Mouse (Mus musculus) layer of hippocampus, adult 9-10 months (tissue): ENCODE results near the gene Aldh3b2.
A peak's percentile ranks its signal among the peaks of the same experiment; 100 is the strongest.

Source experiments
- DNase-seq: peaks from one replicate; pipeline ENCODE4 v3.0.0; 2022; ENCODE audit warnings: low spot score

The Aldh3b2 gene

GRCm38 (mm10) chr19:3988066-3988465 lies 15.9 kb downstream of the Aldh3b2 start:
- no peak for DNase-seq

- no peak for DNase-seq
These were observed 16.6 kb downstream of the Aldh3b2 start for GRCm38 (mm10) chr19:3988750-3989149.

GRCm38 (mm10) chr19:3990804-3991203 lies 18.7 kb downstream of the Aldh3b2 start:
- no peak for DNase-seq

GRCm38 (mm10) chr19:3991562-3991961 lies 19.4 kb downstream of the Aldh3b2 start:
- no peak for DNase-seq

GRCm38 (mm10) chr19:3991966-3992365 lies 19.8 kb downstream of the Aldh3b2 start:
- DNase-seq, result no peak

GRCm38 (mm10) chr19:3992416-3992815 lies 20.3 kb downstream of the Aldh3b2 start, which contains the start of gene Tbx10:
Gene Tbx10, plus strand, starts transcription at chr19:3992752.
- DNase-seq, result no peak

- no peak for DNase-seq
These were observed 22.8 kb downstream of the Aldh3b2 start for GRCm38 (mm10) chr19:3994932-3995331.

GRCm38 (mm10) chr19:3995505-3995904 lies 23.4 kb downstream of the Aldh3b2 start:
- DNase-seq, result no peak

GRCm38 (mm10) chr19:3996106-3996505 lies 24.0 kb downstream of the Aldh3b2 start:
- no peak for DNase-seq

- DNase-seq, result no peak
These were observed 24.6 kb downstream of the Aldh3b2 start for GRCm38 (mm10) chr19:3996747-3997146.

GRCm38 (mm10) chr19:3997231-3997630 lies 25.1 kb downstream of the Aldh3b2 start:
- DNase-seq, result no peak

- no peak for DNase-seq
These were observed 26.2 kb downstream of the Aldh3b2 start for GRCm38 (mm10) chr19:3998335-3998734.

- DNase-seq, result no peak
These were observed 27.1 kb downstream of the Aldh3b2 start for GRCm38 (mm10) chr19:3999121-3999730.

- DNase-seq, result peak; percentile 98
These were observed 28.2 kb downstream of the Aldh3b2 start, which contains the start of the genes Nudt8 and Gm49405 for GRCm38 (mm10) chr19:4000119-4000900. Gene Nudt8, plus strand, starts transcription at chr19:4000580. Gene Gm49405, plus strand, starts transcription at chr19:4000626.

- no peak for DNase-seq
These were observed 28.9 kb downstream of the Aldh3b2 start for GRCm38 (mm10) chr19:4000949-4001525.

GRCm38 (mm10) chr19:4001752-4002151 lies 29.6 kb downstream of the Aldh3b2 start:
- no peak for DNase-seq

GRCm38 (mm10) chr19:4003112-4003511 lies 31.0 kb downstream of the Aldh3b2 start, which contains the start of gene Doc2g:
Gene Doc2g, plus strand, starts transcription at chr19:4003313.
- no peak for DNase-seq

GRCm38 (mm10) chr19:4003641-4004040 lies 31.5 kb downstream of the Aldh3b2 start:
- no peak for DNase-seq

GRCm38 (mm10) chr19:4004331-4004730 lies 32.2 kb downstream of the Aldh3b2 start:
- no peak for DNase-seq

GRCm38 (mm10) chr19:4005091-4005490 lies 33.0 kb downstream of the Aldh3b2 start:
- no peak for DNase-seq

GRCm38 (mm10) chr19:4005971-4006370 lies 33.8 kb downstream of the Aldh3b2 start:
- no peak for DNase-seq

GRCm38 (mm10) chr19:4011086-4011485 lies 39.0 kb downstream of the Aldh3b2 start:
- no peak for DNase-seq
